Mouse (Mus musculus) heart, adult 2 months (tissue): ENCODE results near the gene Pi4kb.

Source experiments
- CTCF ChIP-seq: fragments of 200-600 bp; IDR thresholded peaks from 2 replicates; pipeline ENCODE4 v1.8.1; 2022; ENCODE audit warnings: antibody characterized with exemption, mild to moderate bottlenecking, moderate library complexity
- EP300 ChIP-seq: fragments of 200-500 bp; IDR thresholded peaks from 2 replicates; pipeline ENCODE4 v1.6.1; 2011; ENCODE audit warnings: low read depth, low read length, control low read depth; ENCODE audit not compliant: insufficient read depth

GRCm38 (mm10) chr3:95025202-95025601 is 50.7 kb downstream of the Pi4kb start:
- TF ChIP-seq CTCF (no peak), EP300 (no peak)
